Mouse (Mus musculus) thymus, adult 2 months (tissue): Measurements from ENCODE around the gene Senp8.

Source experiments
- CTCF ChIP-seq: fragments of 200-500 bp; IDR thresholded peaks from 2 replicates; pipeline ENCODE4 v1.5.1; 2012; ENCODE audit warnings: mild to moderate bottlenecking, control low read depth, low read length, moderate library complexity, borderline replicate concordance; ENCODE audit not compliant: control insufficient read depth, poor library complexity, insufficient read depth; ENCODE audit errors: extremely low read depth
- POLR2A ChIP-seq: fragments of 200-500 bp; IDR thresholded peaks from 2 replicates; pipeline ENCODE4 v1.6.1; 2012; ENCODE audit warnings: mild to moderate bottlenecking, low read length, control low read depth, moderate library complexity; ENCODE audit not compliant: control insufficient read depth, poor library complexity, insufficient read depth; ENCODE audit errors: extremely low read depth

- no peak for TF ChIP-seq CTCF
- no peak for TF ChIP-seq POLR2A
These were observed 614 bp upstream of the Senp8 start for GRCm38 (mm10) chr9:59751066-59751581.
